Mouse (Mus musculus) liver, postnatal 0 days (tissue): ENCODE results near the gene Mia2. TPM values are rescaled to one million over a fixed set of nuclear protein-coding genes. Genes with fewer than 3 reads are reported as not detected.

Experiments used
- ATAC-seq: fragments of 200-750 bp; cut with Nextera tagmentation; 2 replicates; pipeline ENCODE4 v1.8.0; 2017; ENCODE audit warnings: mild to moderate bottlenecking, moderate library complexity
- DNase-seq: peaks from one replicate; pipeline ENCODE4 v3.0.0-alpha.2; 2016
- H3K27ac ChIP-seq: fragments of 300-500 bp; sonication (generic); 2 replicates; pipeline ENCODE4 v1.5.1; 2014; ENCODE audit warnings: antibody characterized with exemption, moderate library complexity, mild to moderate bottlenecking, low read depth
- H3K27me3 ChIP-seq: fragments of 300-500 bp; sonication (generic); 2 replicates; pipeline ENCODE4 v1.6.1; 2014; ENCODE audit warnings: low read length, control low read depth, mixed read lengths; ENCODE audit not compliant: insufficient read depth
- H3K36me3 ChIP-seq: fragments of 300-500 bp; sonication (generic); replicated peaks from 2 replicates; pipeline ENCODE4 v1.6.1; 2014; ENCODE audit warnings: mild to moderate bottlenecking, control low read depth, low read length, moderate library complexity, mixed read lengths; ENCODE audit not compliant: insufficient read depth
- H3K4me1 ChIP-seq: fragments of 300-500 bp; sonication (generic); 2 replicates; pipeline ENCODE4 v1.6.1; 2014; ENCODE audit warnings: antibody characterized with exemption, mild to moderate bottlenecking, control low read depth; ENCODE audit not compliant: insufficient read depth
- H3K4me2 ChIP-seq: fragments of 300-500 bp; sonication (generic); 2 replicates; pipeline ENCODE4 v1.6.1; 2014; ENCODE audit warnings: low read depth, mild to moderate bottlenecking, low read length, moderate library complexity, mixed read lengths
- H3K4me3 ChIP-seq: fragments of 300-500 bp; sonication (generic); 2 replicates; pipeline ENCODE4 v1.5.1; 2014; ENCODE audit warnings: low read depth, low read length
- H3K9ac ChIP-seq: fragments of 300-500 bp; sonication (generic); replicated peaks from 2 replicates; pipeline ENCODE4 v1.6.1; 2014; ENCODE audit warnings: mild to moderate bottlenecking, moderate library complexity
- H3K9me3 ChIP-seq: fragments of 300-500 bp; sonication (generic); 2 replicates; pipeline ENCODE4 v1.6.1; 2016; ENCODE audit warnings: mild to moderate bottlenecking, control low read depth, low read length, mixed read lengths
- CTCF ChIP-seq: sonication (generic); IDR thresholded peaks from 2 replicates; pipeline ENCODE4 v1.5.1; 2016; ENCODE audit warnings: antibody characterized with exemption, low read depth
- EP300 ChIP-seq: IDR thresholded peaks from 2 replicates; pipeline ENCODE4 v1.6.1; 2016; ENCODE audit warnings: antibody characterized with exemption, low read depth, mild to moderate bottlenecking
- WGBS: fragments of 180-500 bp; shearing (Covaris S2); extraction: QIAGEN DNeasy Blood & Tissue Kit; methylation state at CpG from one replicate; pipeline ENCODE4 v1.1.7; 2014; ENCODE audit not compliant: insufficient replicate concordance; 5-methylcytosine and 5-hydroxymethylcytosine counted together
- polyA plus RNA-seq: library from polyadenylated mRNA; unstranded; fragments of >200 nt; fragmentation: Nextera tagmentation; extraction: Ambion mirVana; gene quantifications from 2 replicates; pipeline ENCODE4 v1.2.1, GENCODE M21; 2015

Gene Mia2
- polyA plus RNA-seq, 1 experiment from 2014 or later: 74.3 TPM

DNA sequence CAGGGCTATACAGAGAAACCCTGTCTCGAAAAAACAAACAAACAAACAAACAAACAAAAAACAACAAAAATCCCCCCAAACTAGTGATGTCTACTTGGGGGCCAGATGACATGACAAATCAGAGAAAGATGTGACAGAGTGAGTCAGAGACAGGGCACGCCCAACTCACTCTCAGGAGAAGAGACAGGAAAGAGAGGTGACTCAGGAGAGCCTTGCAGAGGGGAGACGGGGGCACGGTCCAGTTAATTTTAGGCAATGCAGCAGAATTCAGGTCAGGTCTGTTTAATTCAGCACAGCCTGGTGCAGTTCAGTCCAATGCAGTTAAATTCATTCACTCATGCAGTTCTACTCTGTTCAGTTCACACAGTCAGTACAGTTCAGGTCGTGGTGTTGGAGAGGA is 9.4 kb upstream of the Mia2 start:
- TF ChIP-seq CTCF (no peak), EP300 (no peak)
- Histone ChIP-seq H3K27ac (no peak overlapping the region), H3K9ac (no peak overlapping the region), H3K4me2 (no peak overlapping the region), H3K27me3 (no peaks in the 10 kb centered on the region), H3K36me3 (no peaks in the 10 kb centered on the region), H3K4me3 (no peak overlapping the region), H3K4me1 (no peaks in the 10 kb centered on the region), H3K9me3 (no peaks in the 10 kb centered on the region)
- ATAC-seq (no peak), DNase-seq (no peak)
- 75% methylated on average over 5 of the region's 5 CpGs for WGBS

DNA sequence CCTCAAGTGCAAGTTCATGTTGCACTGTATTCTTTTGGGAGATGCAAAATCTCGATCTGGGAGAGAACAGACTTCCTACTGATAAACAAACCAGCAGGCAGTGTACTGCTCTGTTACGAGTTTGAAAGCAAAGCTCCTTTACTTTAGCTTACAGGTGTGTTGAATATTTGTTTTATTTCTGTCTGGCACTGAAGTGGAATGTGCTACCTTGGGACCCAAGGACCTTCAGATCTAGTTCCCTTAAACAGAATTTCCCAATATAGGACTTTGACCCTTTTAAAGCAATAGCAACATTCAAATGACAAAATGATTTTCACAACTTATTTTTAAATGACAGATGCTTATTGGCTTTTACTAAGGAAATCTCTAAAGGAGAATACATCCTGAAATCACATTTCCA is 2.1 kb upstream of the Mia2 start:
- Histone ChIP-seq H3K4me3 (no peak overlapping the region), H3K4me2 (no peak overlapping the region), H3K27me3 (no peaks in the 10 kb centered on the region), H3K27ac (peak overlapping the region; percentile 67; the same call in 1 of the 2 replicates), H3K9me3 (no peaks in the 10 kb centered on the region), H3K9ac (no peak overlapping the region), H3K36me3 (no peaks in the 10 kb centered on the region), H3K4me1 (no peaks in the 10 kb centered on the region)
- WGBS: 29% methylated on average over 2 of the region's 2 CpGs
- TF ChIP-seq EP300 (peak; percentile 39; the same call in 1 of the 2 replicates), CTCF (no peak)
- DNase-seq: no peak
- ATAC-seq: peak; percentile 75

- no peaks in the 10 kb centered on the region for H3K9me3 ChIP-seq
- H3K4me3 ChIP-seq: no peak overlapping the region
- WGBS: 66% methylated on average over 5 of the region's 5 CpGs
- no peaks in the 10 kb centered on the region for H3K27me3 ChIP-seq
- DNase-seq (no peak), ATAC-seq (no peak)
- peaks cover 3% of the 10 kb centered on the region; the same call in 1 of the 2 replicates for H3K36me3 ChIP-seq
- H3K27ac ChIP-seq: no peak overlapping the region
- H3K4me2 ChIP-seq: no peak overlapping the region
- TF ChIP-seq CTCF (no peak), EP300 (no peak)
- no peak overlapping the region for H3K9ac ChIP-seq
- H3K4me1 ChIP-seq: 0 out of 2 replicates have a peak, but pooled peaks cover 2% of the 10 kb centered on the region
Observed at GRCm38 (mm10) chr12:59104771-59105170, 9.2 kb downstream of the Mia2 start.

- peak; percentile 27 for DNase-seq
- TF ChIP-seq CTCF (no peak), EP300 (peak; percentile 72)
- H3K4me3 ChIP-seq: no peak overlapping the region
Observed at GRCm38 (mm10) chr12:59105914-59106313, 10.3 kb downstream of the Mia2 start.

GRCm38 (mm10) chr12:59106491-59106890 is 10.9 kb downstream of the Mia2 start:
- no peak overlapping the region for H3K9ac ChIP-seq
- DNase-seq: no peak
- no peaks in the 10 kb centered on the region for H3K9me3 ChIP-seq
- peaks cover 3% of the 10 kb centered on the region; the same call in 1 of the 2 replicates for H3K36me3 ChIP-seq
- H3K4me1 ChIP-seq: 0 out of 2 replicates have a peak, but pooled peaks cover 2% of the 10 kb centered on the region
- 84% methylated on average over 5 of the region's 5 CpGs for WGBS
- H3K4me2 ChIP-seq: 0 out of 2 replicates have a peak overlapping the region, but pooled peaks have one; percentile 18
- no peak overlapping the region for H3K4me3 ChIP-seq
- H3K27me3 ChIP-seq: no peaks in the 10 kb centered on the region
- TF ChIP-seq EP300 (no peak), CTCF (no peak)
- H3K27ac ChIP-seq: peak overlapping the region; percentile 61; the same call in 1 of the 2 replicates
- no peak for ATAC-seq

More at GRCm38 (mm10) chr12:59105914-59106313, 10.3 kb downstream of the Mia2 start:
- 49% methylated on average over 6 of the region's 6 CpGs for WGBS
- Histone ChIP-seq H3K9me3 (no peaks in the 10 kb centered on the region), H3K27me3 (no peaks in the 10 kb centered on the region), H3K4me2 (0 out of 2 replicates have a peak overlapping the region, but pooled peaks have one; percentile 18), H3K9ac (no peak overlapping the region), H3K36me3 (peaks cover 3% of the 10 kb centered on the region; the same call in 1 of the 2 replicates), H3K27ac (peak overlapping the region; percentile 61), H3K4me1 (0 out of 2 replicates have a peak, but pooled peaks cover 2% of the 10 kb centered on the region)
- peak; percentile 99 for ATAC-seq

DNA sequence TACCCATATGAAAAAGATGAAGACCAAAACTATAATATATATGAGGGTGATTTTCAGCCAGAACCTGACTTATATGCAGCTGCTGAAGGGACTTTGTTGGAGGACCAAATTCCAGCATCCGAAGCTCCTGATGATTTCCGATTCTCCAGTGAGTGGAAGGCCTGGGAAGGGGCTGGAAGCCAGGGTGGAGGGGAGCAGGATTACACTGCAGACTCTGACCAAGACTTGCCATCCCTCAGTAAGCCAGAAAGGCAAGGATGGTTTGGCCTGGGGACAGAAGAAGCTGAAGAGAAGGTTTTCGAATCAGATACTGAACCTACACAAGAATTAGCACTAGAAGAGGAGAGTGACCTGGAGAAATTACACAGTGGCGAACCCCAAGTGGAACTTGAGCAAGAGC is 12.3 kb downstream of the Mia2 start:
- no peak for DNase-seq
- Histone ChIP-seq H3K36me3 (peaks cover 3% of the 10 kb centered on the region; the same call in 1 of the 2 replicates), H3K4me3 (no peak overlapping the region), H3K9ac (no peak overlapping the region), H3K4me1 (0 out of 2 replicates have a peak, but pooled peaks cover 2% of the 10 kb centered on the region), H3K27me3 (no peaks in the 10 kb centered on the region), H3K9me3 (no peaks in the 10 kb centered on the region), H3K4me2 (no peak overlapping the region), H3K27ac (no peak overlapping the region)
- TF ChIP-seq CTCF (no peak), EP300 (no peak)
- WGBS: 87% methylated on average over 4 of the region's 4 CpGs
- ATAC-seq: no peak

- Histone ChIP-seq H3K4me3 (no peak overlapping the region), H3K27ac (no peak overlapping the region), H3K9ac (no peak overlapping the region), H3K9me3 (no peaks in the 10 kb centered on the region), H3K4me2 (no peak overlapping the region), H3K4me1 (no peaks in the 10 kb centered on the region), H3K27me3 (no peaks in the 10 kb centered on the region), H3K36me3 (no peaks in the 10 kb centered on the region)
- no peak for DNase-seq
- no peak for ATAC-seq
- 71% methylated on average over 3 of the region's 3 CpGs for WGBS
- TF ChIP-seq CTCF: no peak
- TF ChIP-seq EP300: no peak
Observed at GRCm38 (mm10) chr12:59117184-59117583, 21.6 kb downstream of the Mia2 start.
